Mouse (Mus musculus): Measurements from ENCODE around the gene Nptn. TPM values are rescaled to one million over a fixed set of nuclear protein-coding genes. Genes with fewer than 3 reads are reported as not detected.
A peak's percentile ranks its signal among the peaks of the same experiment; 100 is the strongest.

The Nptn gene
- polyA plus RNA-seq, 1 experiment = 262 TPM

DNA sequence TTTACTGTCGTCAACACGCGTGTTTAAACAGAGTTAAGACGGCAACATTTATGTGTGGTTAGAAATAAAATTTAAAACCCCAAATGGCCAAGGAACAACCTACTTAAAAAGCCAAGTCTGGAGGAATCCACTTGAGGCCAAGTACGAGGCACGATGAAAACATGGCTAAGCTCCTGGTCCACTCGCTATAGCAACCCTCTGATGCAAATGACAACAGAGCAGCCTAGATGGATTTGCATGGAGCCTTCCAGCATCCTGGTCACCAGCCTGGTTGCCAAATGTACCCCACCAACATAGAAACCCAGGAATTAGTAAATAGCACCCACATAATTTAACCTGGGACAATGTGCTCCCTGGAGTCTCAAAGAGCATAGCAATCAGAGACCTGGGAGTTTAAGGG, 121.7 kb downstream of the Nptn start:
- Histone ChIP-seq H3ac (ENCODE audit: control insufficient read depth, insufficient read length, low read depth) (no peak overlapping the region), H3K27me3 (ENCODE audit: control insufficient read depth, insufficient read depth, insufficient read length) (no peaks in the 10 kb centered on the region), H3K79me3 (ENCODE audit: low read depth) (no peaks in the 10 kb centered on the region), H3K79me2 (ENCODE audit: control insufficient read depth, insufficient read depth) (no peaks in the 10 kb centered on the region), H3K36me3 (ENCODE audit: control insufficient read depth, insufficient read depth) (no peaks in the 10 kb centered on the region), H3K4me3 (ENCODE audit: insufficient read depth, poor library complexity, severe bottlenecking) (no peak overlapping the region)
- TF ChIP-seq MAX (IDR thresholded peaks at IDR 0.05) = no peak
- TF ChIP-seq CTCF (IDR thresholded peaks at IDR 0.05; ENCODE audit: control insufficient read depth, insufficient read depth, insufficient read length) = no peak

DNA sequence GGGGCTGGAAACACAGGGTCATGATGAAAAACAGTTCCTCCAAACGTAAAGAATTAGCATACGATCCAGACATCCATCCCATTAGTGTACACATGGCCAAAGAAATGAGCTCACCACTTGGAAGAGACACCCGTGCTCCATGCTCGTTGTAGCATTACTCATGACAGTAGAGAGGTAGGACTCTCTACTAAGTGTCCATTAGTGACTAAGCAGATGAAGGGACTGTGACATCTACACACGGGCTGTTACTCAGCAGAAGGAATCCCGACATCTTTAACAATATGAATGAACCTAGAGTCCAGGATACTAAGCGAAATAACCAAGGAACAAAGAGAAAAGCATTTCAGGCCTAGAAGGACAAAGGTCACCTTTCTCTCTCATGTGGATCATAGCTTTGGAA, 124.0 kb downstream of the Nptn start:
- Histone ChIP-seq H3K79me3 (ENCODE audit: low read depth) (no peaks in the 10 kb centered on the region), H3K4me3 (ENCODE audit: insufficient read depth, poor library complexity, severe bottlenecking) (no peak overlapping the region), H3K27me3 (ENCODE audit: control insufficient read depth, insufficient read depth, insufficient read length) (no peaks in the 10 kb centered on the region), H3ac (ENCODE audit: control insufficient read depth, insufficient read length, low read depth) (no peak overlapping the region), H3K36me3 (ENCODE audit: control insufficient read depth, insufficient read depth) (no peaks in the 10 kb centered on the region), H3K79me2 (ENCODE audit: control insufficient read depth, insufficient read depth) (no peaks in the 10 kb centered on the region)
- TF ChIP-seq CEBPB (IDR thresholded peaks at IDR 0.05; ENCODE audit: low read depth) (peak; percentile 57), MYOD1 (IDR thresholded peaks at IDR 0.05; ENCODE audit: control insufficient read depth, insufficient read length, low read depth) (no peak)

Other genes starting within 250 kb of the Nptn start
- not detected for gene Tbc1d21, start 211.8 kb upstream of the Nptn start, polyA plus RNA-seq (2012; fragmentation: generic; extraction: Trizol)
- 23.3 TPM for gene Insyn1, start 93.6 kb upstream of the Nptn start, polyA plus RNA-seq (2012; fragmentation: generic; extraction: Trizol)
- gene Cd276, start 26.8 kb upstream of the Nptn start, polyA plus RNA-seq (2012; fragmentation: generic; extraction: Trizol) = 28.8 TPM
- 1.1 TPM for gene Rec114, start 161.7 kb downstream of the Nptn start, polyA plus RNA-seq (2012; fragmentation: generic; extraction: Trizol)
- gene Hcn4, start 241.2 kb downstream of the Nptn start, polyA plus RNA-seq (2012; fragmentation: generic; extraction: Trizol) = not detected